Mouse (Mus musculus) limb, embryonic 11.5 days (tissue): ENCODE measurements around the gene Plekhg6. TPM values are rescaled to one million over a fixed set of nuclear protein-coding genes. Genes with fewer than 3 reads are reported as not detected.

Source experiments
- ATAC-seq: fragments of 200-750 bp; cut with Nextera tagmentation; 2 replicates; pipeline ENCODE4 v1.8.0; 2017; ENCODE audit warnings: low read depth; ENCODE audit not compliant: insufficient number of reproducible peaks, low FRiP score, low TSS enrichment
- DNase-seq: peaks from one replicate; pipeline ENCODE4 v3.0.0-alpha.2; 2015; ENCODE audit warnings: low spot score
- H3K27ac ChIP-seq: fragments of 300-500 bp; sonication (generic); replicated peaks from 2 replicates; pipeline ENCODE4 v1.5.1; 2014; ENCODE audit warnings: low read depth, mild to moderate bottlenecking, low read length
- H3K27me3 ChIP-seq: fragments of 300-500 bp; sonication (generic); 2 replicates; pipeline ENCODE4 v1.6.1; 2014; ENCODE audit warnings: mild to moderate bottlenecking, low read length, mixed read lengths; ENCODE audit not compliant: control insufficient read depth, insufficient read depth
- H3K36me3 ChIP-seq: fragments of 300-500 bp; sonication (generic); 2 replicates; pipeline ENCODE4 v1.6.1; 2014; ENCODE audit warnings: mild to moderate bottlenecking, low read length, moderate library complexity, mixed read lengths; ENCODE audit not compliant: control insufficient read depth, insufficient read depth
- H3K4me1 ChIP-seq: fragments of 300-500 bp; sonication (generic); 2 replicates; pipeline ENCODE4 v1.6.1; 2014; ENCODE audit warnings: low read length, mixed read lengths; ENCODE audit not compliant: control insufficient read depth, insufficient read depth
- H3K4me2 ChIP-seq: fragments of 300-500 bp; sonication (generic); 2 replicates; pipeline ENCODE4 v1.6.1; 2014; ENCODE audit warnings: low read depth, mild to moderate bottlenecking, moderate library complexity; ENCODE audit not compliant: severe bottlenecking
- H3K4me3 ChIP-seq: fragments of 300-500 bp; sonication (generic); 2 replicates; pipeline ENCODE4 v1.5.1; 2014; ENCODE audit warnings: low read depth, low read length
- H3K9ac ChIP-seq: fragments of 300-500 bp; sonication (generic); 2 replicates; pipeline ENCODE4 v1.6.1; 2014; ENCODE audit warnings: mild to moderate bottlenecking, low read length
- H3K9me3 ChIP-seq: fragments of 300-500 bp; sonication (generic); 2 replicates; pipeline ENCODE4 v1.6.1; 2016; ENCODE audit warnings: low read length; ENCODE audit not compliant: control insufficient read depth
- WGBS: fragments of 180-500 bp; shearing (Covaris S2); extraction: QIAGEN DNeasy Blood & Tissue Kit; methylation state at CpG from one replicate; pipeline ENCODE4 v1.1.7; 2014; 5-methylcytosine and 5-hydroxymethylcytosine counted together
- polyA plus RNA-seq: library from polyadenylated mRNA; unstranded; fragments of >200 nt; fragmentation: Nextera tagmentation; extraction: Ambion mirVana; gene quantifications from 2 replicates; pipeline ENCODE4 v1.2.1, GENCODE M21; 2014

The Plekhg6 gene
- polyA plus RNA-seq = 0.13 and 0.27 TPM in 2 replicates

- H3K4me3 ChIP-seq = peak within 1 kb of the TSS; percentile 32
- peak within 1 kb of the TSS; percentile 17; the same call in 1 of the 2 replicates for H3K9ac ChIP-seq
- ATAC-seq (0 out of 2 replicates have a peak, but pooled peaks have one; percentile 22), DNase-seq (no peak)
- WGBS = 8% methylated on average over 38 of the region's 40 CpGs
- no peak within 1 kb of the TSS for H3K27ac ChIP-seq
- no peaks in the 10 kb centered on the region for H3K36me3 ChIP-seq
- no peaks in the 10 kb centered on the region; the same call in 1 of the 2 replicates for H3K9me3 ChIP-seq
- peaks cover 12% of the 10 kb centered on the region for H3K4me1 ChIP-seq
- H3K27me3 ChIP-seq = peaks cover 49% of the 10 kb centered on the region
- H3K4me2 ChIP-seq = peak within 1 kb of the TSS; percentile 61
Observed at GRCm38 (mm10) chr6:125380372-125381360, at the start of gene Plekhg6. TSS of gene Plekhg6 (minus strand) at chr6:125380793.

- no peak for DNase-seq
Observed at GRCm38 (mm10) chr6:125429741-125430140, 49.1 kb upstream of the Plekhg6 start.

GRCm38 (mm10) chr6:125426383-125427360, 46.1 kb upstream of the Plekhg6 start:
- 3% methylated on average over 25 of the region's 25 CpGs for WGBS
- Histone ChIP-seq H3K4me2 (peak overlapping the region; percentile 87), H3K27ac (no peak overlapping the region), H3K4me1 (peaks cover 8% of the 10 kb centered on the region), H3K9ac (peak overlapping the region; percentile 62), H3K4me3 (peak overlapping the region; percentile 36), H3K9me3 (no peaks in the 10 kb centered on the region), H3K27me3 (no peaks in the 10 kb centered on the region), H3K36me3 (no peaks in the 10 kb centered on the region)
- DNase-seq (peak; percentile 87), ATAC-seq (peak; percentile 49; the same call in 1 of the 2 replicates)

More at GRCm38 (mm10) chr6:125429741-125430140, 49.1 kb upstream of the Plekhg6 start:
- WGBS = 92% methylated on average over 6 of the region's 6 CpGs
- no peak overlapping the region for H3K27ac ChIP-seq
- H3K4me2 ChIP-seq = no peak overlapping the region
- ATAC-seq = no peak
- no peaks in the 10 kb centered on the region for H3K27me3 ChIP-seq
- no peaks in the 10 kb centered on the region; the same call in none of the 2 replicates for H3K4me1 ChIP-seq
- H3K9ac ChIP-seq = no peak overlapping the region
- no peaks in the 10 kb centered on the region for H3K36me3 ChIP-seq
- H3K9me3 ChIP-seq = no peaks in the 10 kb centered on the region
- H3K4me3 ChIP-seq = no peak overlapping the region

- Histone ChIP-seq H3K27ac (no peak overlapping the region), H3K4me1 (peaks cover 8% of the 10 kb centered on the region), H3K4me3 (no peak overlapping the region), H3K36me3 (no peaks in the 10 kb centered on the region), H3K9ac (no peak overlapping the region), H3K4me2 (no peak overlapping the region), H3K27me3 (no peaks in the 10 kb centered on the region), H3K9me3 (no peaks in the 10 kb centered on the region)
- 46% methylated on average over 15 of the region's 15 CpGs for WGBS
- DNase-seq (no peak), ATAC-seq (no peak)
Observed at GRCm38 (mm10) chr6:125425205-125426090, 44.9 kb upstream of the Plekhg6 start.

- Histone ChIP-seq H3K4me2 (no peak overlapping the region), H3K9ac (no peak overlapping the region), H3K9me3 (no peaks in the 10 kb centered on the region), H3K27me3 (no peaks in the 10 kb centered on the region), H3K27ac (no peak overlapping the region), H3K36me3 (no peaks in the 10 kb centered on the region), H3K4me1 (peaks cover 8% of the 10 kb centered on the region), H3K4me3 (no peak overlapping the region)
- WGBS = 64% methylated on average over 3 of the region's 3 CpGs
- DNase-seq (no peak), ATAC-seq (no peak)
Observed at GRCm38 (mm10) chr6:125424156-125424555, 43.6 kb upstream of the Plekhg6 start.

GRCm38 (mm10) chr6:125423507-125423906, 42.9 kb upstream of the Plekhg6 start:
- Histone ChIP-seq H3K4me3 (no peak overlapping the region), H3K36me3 (no peaks in the 10 kb centered on the region), H3K4me1 (peaks cover 8% of the 10 kb centered on the region), H3K27ac (no peak overlapping the region), H3K9ac (no peak overlapping the region), H3K27me3 (no peaks in the 10 kb centered on the region), H3K9me3 (no peaks in the 10 kb centered on the region), H3K4me2 (no peak overlapping the region)
- 60% methylated on average over 13 of the region's 13 CpGs for WGBS
- ATAC-seq (no peak), DNase-seq (no peak)

GRCm38 (mm10) chr6:125423099-125423498, 42.5 kb upstream of the Plekhg6 start:
- Histone ChIP-seq H3K27ac (no peak overlapping the region), H3K9ac (no peak overlapping the region), H3K4me3 (no peak overlapping the region), H3K4me1 (peaks cover 8% of the 10 kb centered on the region), H3K4me2 (peak overlapping the region; percentile 34; the same call in 1 of the 2 replicates), H3K36me3 (no peaks in the 10 kb centered on the region), H3K27me3 (no peaks in the 10 kb centered on the region), H3K9me3 (no peaks in the 10 kb centered on the region)
- ATAC-seq (no peak), DNase-seq (no peak)
- WGBS = 50% methylated on average over 3 of the region's 3 CpGs
